Mouse (Mus musculus): ENCODE measurements at regions not wholly inside any gene's neighbourhood (a gene's known extent, or its start where the extent isn't known, plus 50 kb on each side); places are given as distances from the start of the nearest gene placed in this dataset.

DNA sequence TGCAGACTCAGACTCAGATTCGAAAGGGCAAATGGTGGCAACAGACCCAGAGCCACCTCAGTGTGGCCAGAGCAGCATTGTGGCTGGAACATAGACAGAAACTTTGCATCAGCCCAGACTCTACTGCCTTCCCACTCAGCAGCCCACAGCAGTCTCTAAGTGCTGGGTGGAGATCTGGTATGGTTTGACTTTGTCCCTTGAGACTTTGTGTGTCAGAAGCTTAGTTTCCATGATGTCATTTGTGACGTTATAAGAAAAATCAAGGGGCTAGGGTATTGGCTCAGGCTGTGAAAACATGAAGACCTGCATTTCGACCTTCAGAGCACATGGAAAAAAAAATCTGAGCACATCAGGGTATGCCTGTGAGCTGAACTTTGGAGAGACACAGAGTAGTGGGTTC is 56.2 kb upstream of the Rbpj start:
- DNase-seq (ENCODE audit: low read depth in 3 of 3, low spot score in 3 of 3) (no peak), ATAC-seq (ENCODE audit: insufficient read depth) (no peak)
- Histone ChIP-seq H3K4me3 (ENCODE audit: insufficient read depth in 1 of 2, low read depth in 2 of 2, low read length in 2 of 2) (no peak overlapping the region), H3K9me3 (ENCODE audit: control insufficient read depth, low read length) (no peaks in the 10 kb centered on the region), H3K9ac (replicated peaks) (no peak overlapping the region), H3K36me3 (replicated peaks; ENCODE audit: control insufficient read depth, insufficient read depth, low read depth) (no peaks in the 10 kb centered on the region), H3K27me3 (ENCODE audit: control insufficient read depth, insufficient read depth, low read length) (no peaks in the 10 kb centered on the region), H3K27ac (no peak overlapping the region), H3K4me1 (replicated peaks; ENCODE audit: control insufficient read depth in 2 of 2, insufficient read depth in 2 of 2, low read length in 1 of 2) (no peaks in the 10 kb centered on the region), H3K4me2 (ENCODE audit: low read depth) (no peak overlapping the region)
- TF ChIP-seq CTCF (IDR thresholded peaks at IDR 0.05; ENCODE audit: low read depth) (no peak), EP300 (IDR thresholded peaks at IDR 0.05; ENCODE audit: low read depth) (no peak)
- WGBS (ENCODE audit: insufficient replicate concordance) = 50% methylated on average over 3 of the region's 3 CpGs

DNA sequence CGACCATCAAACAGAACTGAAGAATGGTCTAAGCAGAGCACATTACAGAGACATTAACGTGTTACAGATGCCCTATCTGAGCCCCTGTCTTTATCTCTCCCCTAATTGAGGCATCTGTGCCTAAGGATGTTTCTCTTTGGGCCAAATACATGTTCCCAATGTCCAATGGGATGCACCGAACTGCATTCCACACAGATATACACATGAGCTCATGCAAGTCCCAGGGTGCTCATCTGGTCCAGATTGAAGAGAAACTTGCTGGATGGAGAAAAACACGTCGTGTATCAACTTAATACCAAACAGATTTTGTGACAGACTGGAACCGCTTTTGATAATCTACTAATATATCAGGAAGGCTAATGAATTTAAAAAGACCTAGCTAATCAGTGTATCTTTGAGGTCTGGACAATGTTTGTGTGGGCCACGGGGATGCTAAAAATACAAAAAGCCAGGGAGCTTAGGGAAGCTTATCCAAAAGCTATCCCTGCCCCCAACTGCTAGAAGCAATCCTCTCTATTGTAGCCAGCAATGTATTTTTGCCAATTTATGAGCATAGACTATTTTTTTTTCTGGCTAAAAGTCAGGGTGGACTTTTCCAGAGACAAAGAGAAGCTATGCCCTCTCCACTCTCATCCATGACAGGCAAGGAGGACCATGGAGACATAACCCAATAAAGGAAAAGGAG is 53.4 kb upstream of the Rbpj start:
- no peak overlapping the region for H3K9ac ChIP-seq (replicated peaks)
- H3K27ac ChIP-seq = no peak overlapping the region
- H3K9me3 ChIP-seq (ENCODE audit: control insufficient read depth, low read length) = no peaks in the 10 kb centered on the region
- no peak overlapping the region for H3K4me2 ChIP-seq (ENCODE audit: low read depth)
- H3K4me3 ChIP-seq (ENCODE audit: insufficient read depth in 1 of 2, low read depth in 2 of 2, low read length in 2 of 2) = no peak overlapping the region
- DNase-seq (ENCODE audit: low read depth in 3 of 3, low spot score in 3 of 3) (no peak), ATAC-seq (ENCODE audit: insufficient read depth) (no peak)
- H3K27me3 ChIP-seq (ENCODE audit: control insufficient read depth, insufficient read depth, low read length) = no peaks in the 10 kb centered on the region
- WGBS (ENCODE audit: insufficient replicate concordance) = 50% methylated on average over 7 of the region's 7 CpGs
- no peaks in the 10 kb centered on the region; a peak in 1 of 4 replicates for H3K4me1 ChIP-seq (replicated peaks; ENCODE audit: control insufficient read depth in 2 of 2, insufficient read depth in 2 of 2, low read length in 1 of 2)
- no peaks in the 10 kb centered on the region for H3K36me3 ChIP-seq (replicated peaks; ENCODE audit: control insufficient read depth, insufficient read depth, low read depth)
- TF ChIP-seq CTCF (IDR thresholded peaks at IDR 0.05; ENCODE audit: low read depth) = no peak
- TF ChIP-seq EP300 (IDR thresholded peaks at IDR 0.05; ENCODE audit: low read depth) = no peak

DNA sequence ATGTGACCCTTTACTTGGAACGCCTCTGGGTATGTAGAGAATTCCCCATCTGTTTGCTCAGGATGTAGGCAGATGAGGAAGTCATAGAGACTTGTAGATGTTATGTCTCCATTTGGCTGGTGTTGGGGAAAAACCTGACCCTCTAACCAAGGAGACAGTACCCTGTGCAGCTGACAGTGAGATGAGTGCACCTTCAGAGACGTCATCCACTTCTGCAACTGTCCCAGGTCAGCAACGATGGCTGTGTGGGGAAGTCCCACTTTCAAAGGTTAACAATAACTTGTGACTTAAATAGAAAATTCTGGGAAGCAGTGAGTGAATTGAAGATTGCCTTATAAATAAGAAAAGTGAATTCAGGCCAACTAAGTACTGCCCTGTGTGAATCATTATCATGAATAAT is 52.3 kb upstream of the Rbpj start:
- ATAC-seq (ENCODE audit: insufficient read depth) = no peak
- no peaks in the 10 kb centered on the region for H3K36me3 ChIP-seq (replicated peaks; ENCODE audit: control insufficient read depth, insufficient read depth, low read depth)
- TF ChIP-seq EP300 (IDR thresholded peaks at IDR 0.05; ENCODE audit: low read depth) (no peak), CTCF (IDR thresholded peaks at IDR 0.05; ENCODE audit: low read depth) (no peak)
- H3K27ac ChIP-seq = no peak overlapping the region
- H3K9ac ChIP-seq (replicated peaks) = no peak overlapping the region
- H3K9me3 ChIP-seq (ENCODE audit: control insufficient read depth, low read length) = no peaks in the 10 kb centered on the region
- no peak overlapping the region for H3K4me3 ChIP-seq (ENCODE audit: insufficient read depth in 1 of 2, low read depth in 2 of 2, low read length in 2 of 2)
- no peaks in the 10 kb centered on the region; a peak in 1 of 4 replicates for H3K4me1 ChIP-seq (replicated peaks; ENCODE audit: control insufficient read depth in 2 of 2, insufficient read depth in 2 of 2, low read length in 1 of 2)
- no peak for DNase-seq (ENCODE audit: low read depth in 3 of 3, low spot score in 3 of 3)
- no peak overlapping the region for H3K4me2 ChIP-seq (ENCODE audit: low read depth)
- 46% methylated on average over 3 of the region's 3 CpGs for WGBS (ENCODE audit: insufficient replicate concordance)
- no peaks in the 10 kb centered on the region for H3K27me3 ChIP-seq (ENCODE audit: control insufficient read depth, insufficient read depth, low read length)

DNA sequence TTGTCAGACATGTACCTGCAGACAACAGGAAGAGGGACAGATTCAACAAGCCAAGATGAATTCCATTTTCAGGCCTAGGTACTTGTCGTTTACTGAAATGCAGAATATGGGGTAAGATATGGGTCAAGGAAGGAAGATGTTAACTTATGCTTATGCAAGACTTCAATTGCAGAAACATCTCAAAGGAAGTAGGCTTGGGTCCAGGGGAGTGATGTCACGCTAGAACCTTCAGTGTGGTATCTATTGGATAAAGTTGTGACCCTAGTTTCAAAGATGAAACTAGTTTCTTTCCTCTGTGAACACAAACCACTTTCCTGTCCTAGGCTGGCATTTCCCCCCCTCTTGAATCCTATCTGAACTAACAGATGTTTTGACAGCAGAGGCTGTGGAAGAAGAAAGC is 50.5 kb upstream of the Rbpj start:
- no peak overlapping the region for H3K4me2 ChIP-seq (ENCODE audit: low read depth)
- H3K36me3 ChIP-seq (replicated peaks; ENCODE audit: control insufficient read depth, insufficient read depth, low read depth) = no peaks in the 10 kb centered on the region
- no peak for TF ChIP-seq CTCF (IDR thresholded peaks at IDR 0.05; ENCODE audit: low read depth)
- no peak for TF ChIP-seq EP300 (IDR thresholded peaks at IDR 0.05; ENCODE audit: low read depth)
- H3K4me3 ChIP-seq (ENCODE audit: insufficient read depth in 1 of 2, low read depth in 2 of 2, low read length in 2 of 2) = no peak overlapping the region
- no peak for DNase-seq (ENCODE audit: low read depth in 3 of 3, low spot score in 3 of 3)
- H3K9me3 ChIP-seq (ENCODE audit: control insufficient read depth, low read length) = no peaks in the 10 kb centered on the region
- no peak for ATAC-seq (ENCODE audit: insufficient read depth)
- 45% methylated on average over 2 of the region's 2 CpGs for WGBS (ENCODE audit: insufficient replicate concordance)
- no peak overlapping the region for H3K9ac ChIP-seq (replicated peaks)
- no peak overlapping the region for H3K27ac ChIP-seq
- H3K27me3 ChIP-seq (ENCODE audit: control insufficient read depth, insufficient read depth, low read length) = no peaks in the 10 kb centered on the region
- H3K4me1 ChIP-seq (replicated peaks; ENCODE audit: control insufficient read depth in 2 of 2, insufficient read depth in 2 of 2, low read length in 1 of 2) = no peaks in the 10 kb centered on the region; a peak in 1 of 4 replicates
